ENCODE assay signal across 8 mouse cellular contexts in the genomic region with DNA sequence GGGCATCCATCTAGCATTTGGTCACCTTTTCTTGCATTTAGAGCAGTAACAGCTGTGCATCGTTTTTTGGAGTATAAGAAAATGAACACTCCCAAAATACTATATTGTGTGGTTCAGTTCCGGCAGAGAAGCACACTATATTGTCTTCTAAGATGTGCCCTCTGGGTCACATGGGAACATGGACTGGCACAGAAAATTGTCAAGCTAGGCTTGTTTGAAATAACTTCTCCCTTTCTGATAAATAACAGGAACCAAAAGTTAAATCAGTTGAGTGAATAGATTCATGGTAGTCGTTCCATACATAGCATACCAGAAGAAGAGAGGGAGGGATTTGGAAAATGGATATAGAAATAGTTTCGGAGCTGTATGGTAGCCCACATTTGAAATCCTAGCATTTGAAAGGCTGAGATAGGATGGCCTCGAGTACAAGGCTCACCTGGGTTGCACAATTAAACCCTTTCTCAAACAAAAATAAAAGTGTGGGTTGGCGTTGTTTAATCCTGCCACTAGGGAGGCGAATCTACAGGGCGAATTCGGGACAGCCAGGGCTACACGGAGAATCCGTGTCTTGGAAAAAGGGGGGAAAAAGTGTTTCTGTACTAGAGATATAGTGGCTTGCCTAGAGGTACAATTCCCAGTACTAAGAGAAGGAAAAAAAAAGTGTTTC. TPM values are rescaled to one million over a fixed set of nuclear protein-coding genes. Genes with fewer than 3 reads are reported as not detected.
A peak's percentile ranks its signal among the peaks of the same experiment; 100 is the strongest.
DNase-seq lines count a peak whose midpoint lies in the region; ATAC-seq and TF ChIP-seq lines count a peak whose summit lies in the region.

No protein-coding gene starts in this region.

- peak overlapping the region; percentile 67 for H3K4me2 ChIP-seq in lung, embryonic 15.5 days
- H3K4me2 ChIP-seq in embryonic facial prominence, embryonic 15.5 days (replicated peaks): peak overlapping the region; percentile 64
- peak overlapping the region; percentile 41 for H3K4me2 ChIP-seq in limb, embryonic 11.5 days (ENCODE audit: low read depth, severe bottlenecking)

- ATAC-seq in lung, embryonic 15.5 days (ENCODE audit: borderline replicate concordance, extremely low read depth, low FRiP score, low TSS enrichment): peak; percentile 19
- ATAC-seq in embryonic facial prominence, embryonic 15.5 days (ENCODE audit: insufficient number of reproducible peaks, low FRiP score, low TSS enrichment, low read depth): peak; percentile 5; the same call in 1 of the 2 replicates
- ATAC-seq in limb, embryonic 11.5 days (ENCODE audit: insufficient number of reproducible peaks, low FRiP score, low TSS enrichment, low read depth): peak; percentile 40; the same call in 1 of the 2 replicates

- H3K27me3 ChIP-seq in lung, embryonic 15.5 days: no peaks in the 10 kb centered on the region
- no peaks in the 10 kb centered on the region for H3K27me3 ChIP-seq in embryonic facial prominence, embryonic 15.5 days
- H3K27me3 ChIP-seq in limb, embryonic 11.5 days (ENCODE audit: control insufficient read depth, insufficient read depth, low read length): no peaks in the 10 kb centered on the region

- H3K4me3 ChIP-seq in lung, embryonic 15.5 days: peak overlapping the region; percentile 81
- peak overlapping the region; percentile 54 for H3K4me3 ChIP-seq in embryonic facial prominence, embryonic 15.5 days (replicated peaks)
- H3K4me3 ChIP-seq in limb, embryonic 11.5 days (ENCODE audit: low read depth, low read length): peak overlapping the region; percentile 67
- peak overlapping the region; percentile 89 for H3K4me3 ChIP-seq in olfactory bulb, adult 2 months (ENCODE audit: insufficient read depth, low read depth, low read length)

- no peak for TF ChIP-seq POLR2A in olfactory bulb, adult 2 months (IDR thresholded peaks at IDR 0.05; ENCODE audit: insufficient read depth, low read depth, low read length)

- peaks cover 23% of the 10 kb centered on the region; the same call in 1 of the 2 replicates for H3K36me3 ChIP-seq in lung, embryonic 15.5 days
- H3K36me3 ChIP-seq in embryonic facial prominence, embryonic 15.5 days: peaks cover 18% of the 10 kb centered on the region
- peaks cover 6% of the 10 kb centered on the region; the same call in 1 of the 2 replicates for H3K36me3 ChIP-seq in limb, embryonic 11.5 days (ENCODE audit: control insufficient read depth, insufficient read depth, low read length)

- H3K9ac ChIP-seq in lung, embryonic 15.5 days: peak overlapping the region; percentile 20
- H3K9ac ChIP-seq in embryonic facial prominence, embryonic 15.5 days: peak overlapping the region; percentile 80; the same call in 1 of the 2 replicates
- H3K9ac ChIP-seq in limb, embryonic 11.5 days (ENCODE audit: low read length): peak overlapping the region; percentile 41; the same call in 1 of the 2 replicates

- peak overlapping the region; percentile 92 for H3K27ac ChIP-seq in lung, embryonic 15.5 days
- peak overlapping the region; percentile 97 for H3K27ac ChIP-seq in embryonic facial prominence, embryonic 15.5 days (replicated peaks)
- H3K27ac ChIP-seq in limb, embryonic 11.5 days (replicated peaks; ENCODE audit: low read depth, low read length): peak overlapping the region; percentile 84
- H3K27ac ChIP-seq in olfactory bulb, adult 2 months (ENCODE audit: insufficient read depth, low read depth, low read length): peak overlapping the region; percentile 50

- TF ChIP-seq CTCF in olfactory bulb, adult 2 months (IDR thresholded peaks at IDR 0.05; ENCODE audit: insufficient read depth, low read depth, low read length): no peak

- no peaks in the 10 kb centered on the region for H3K9me3 ChIP-seq in lung, embryonic 15.5 days
- no peaks in the 10 kb centered on the region for H3K9me3 ChIP-seq in embryonic facial prominence, embryonic 15.5 days (replicated peaks)
- no peaks in the 10 kb centered on the region for H3K9me3 ChIP-seq in limb, embryonic 11.5 days (ENCODE audit: control insufficient read depth, low read length)

- 11% methylated on average over 11 of the region's 11 CpGs for WGBS in lung, embryonic 15.5 days
- 12% methylated on average over 11 of the region's 11 CpGs for WGBS in embryonic facial prominence, embryonic 15.5 days
- 15% methylated on average over 11 of the region's 11 CpGs for WGBS in limb, embryonic 11.5 days
- WGBS in olfactory bulb, adult 2 months: 10% methylated on average over 11 of the region's 11 CpGs

- DNase-seq in lung, postnatal 36 days: no peak
- no peak for DNase-seq in limb, embryonic 11.5 days (ENCODE audit: low spot score)
- no peak for DNase-seq in cerebellum, postnatal 14 days
- DNase-seq in urinary bladder, postnatal 25 days (ENCODE audit: low spot score): no peak
- DNase-seq in adrenal gland, adult 8-10 months: no peak

- H3K4me1 ChIP-seq in lung, embryonic 15.5 days: peaks cover 40% of the 10 kb centered on the region
- H3K4me1 ChIP-seq in embryonic facial prominence, embryonic 15.5 days: peaks cover 39% of the 10 kb centered on the region
- peaks cover 12% of the 10 kb centered on the region for H3K4me1 ChIP-seq in limb, embryonic 11.5 days (ENCODE audit: control insufficient read depth, insufficient read depth, low read length)
- peaks cover 4% of the 10 kb centered on the region for H3K4me1 ChIP-seq in olfactory bulb, adult 2 months (ENCODE audit: control insufficient read depth, insufficient read depth, low read length)

RNA-seq across cellular contexts. Expression of a gene that starts 0.5 kb away (rescaled TPM):
- polyA plus RNA-seq in lung, embryonic 15.5 days (2015; fragmentation: Nextera tagmentation; extraction: Ambion mirVana): 89.4 and 90.3 TPM in 2 replicates
- polyA plus RNA-seq in embryonic facial prominence, embryonic 15.5 days (2015; fragmentation: Nextera tagmentation; extraction: Ambion mirVana): 102 TPM in 2 replicates
- 91.9 and 93.2 TPM in 2 replicates for polyA plus RNA-seq in limb, embryonic 11.5 days (2014; fragmentation: Nextera tagmentation; extraction: Ambion mirVana)
- not detected in 2 replicates for polyA plus RNA-seq in olfactory bulb, adult 2 months (2012; ENCODE audit: insufficient read depth, insufficient read length, low replicate concordance, missing spikeins)
- total RNA-seq in adrenal gland, adult 8-10 months (2022): 100 to 1,000 TPM; 123 to 151 (median 129) TPM

RNA-seq across cellular contexts. Expression of a gene that starts 9.3 kb away (rescaled TPM):
- polyA plus RNA-seq in lung, embryonic 15.5 days (2015; fragmentation: Nextera tagmentation; extraction: Ambion mirVana): 39.7 and 42.9 TPM in 2 replicates
- polyA plus RNA-seq in embryonic facial prominence, embryonic 15.5 days (2015; fragmentation: Nextera tagmentation; extraction: Ambion mirVana): 41.0 and 41.2 TPM in 2 replicates
- 33.5 and 36.1 TPM in 2 replicates for polyA plus RNA-seq in limb, embryonic 11.5 days (2014; fragmentation: Nextera tagmentation; extraction: Ambion mirVana)
- polyA plus RNA-seq in olfactory bulb, adult 2 months (2012; ENCODE audit: insufficient read depth, insufficient read length, low replicate concordance, missing spikeins): not detected in 2 replicates
- 10 to 100 TPM; 34.8 to 55.8 (median 42.2) TPM for total RNA-seq in adrenal gland, adult 8-10 months (2022)

RNA-seq across cellular contexts. Expression of a gene that starts 28.9 kb away (rescaled TPM):
- not detected in 2 replicates for polyA plus RNA-seq in lung, embryonic 15.5 days (2015; fragmentation: Nextera tagmentation; extraction: Ambion mirVana)
- polyA plus RNA-seq in embryonic facial prominence, embryonic 15.5 days (2015; fragmentation: Nextera tagmentation; extraction: Ambion mirVana): not detected in 2 replicates
- not detected in 2 replicates for polyA plus RNA-seq in limb, embryonic 11.5 days (2014; fragmentation: Nextera tagmentation; extraction: Ambion mirVana)
- polyA plus RNA-seq in olfactory bulb, adult 2 months (2012; ENCODE audit: insufficient read depth, insufficient read length, low replicate concordance, missing spikeins): not detected in 2 replicates
- total RNA-seq in adrenal gland, adult 8-10 months (2022): not detected

RNA-seq across cellular contexts. Expression of a gene that starts 40.7 kb away (rescaled TPM):
- polyA plus RNA-seq in lung, embryonic 15.5 days (2015; fragmentation: Nextera tagmentation; extraction: Ambion mirVana): 27.3 and 29.3 TPM in 2 replicates
- polyA plus RNA-seq in embryonic facial prominence, embryonic 15.5 days (2015; fragmentation: Nextera tagmentation; extraction: Ambion mirVana): 25.6 and 27.6 TPM in 2 replicates
- polyA plus RNA-seq in limb, embryonic 11.5 days (2014; fragmentation: Nextera tagmentation; extraction: Ambion mirVana): 37.3 and 41.7 TPM in 2 replicates
- not detected in 2 replicates for polyA plus RNA-seq in olfactory bulb, adult 2 months (2012; ENCODE audit: insufficient read depth, insufficient read length, low replicate concordance, missing spikeins)
- 10 to 100 TPM; 24.2 to 32.8 (median 26.4) TPM for total RNA-seq in adrenal gland, adult 8-10 months (2022)

RNA-seq across cellular contexts. Expression of a gene that starts 52.9 kb away (rescaled TPM):
- 91.2 and 93.4 TPM in 2 replicates for polyA plus RNA-seq in lung, embryonic 15.5 days (2015; fragmentation: Nextera tagmentation; extraction: Ambion mirVana)
- polyA plus RNA-seq in embryonic facial prominence, embryonic 15.5 days (2015; fragmentation: Nextera tagmentation; extraction: Ambion mirVana): 70.3 and 82.6 TPM in 2 replicates
- polyA plus RNA-seq in limb, embryonic 11.5 days (2014; fragmentation: Nextera tagmentation; extraction: Ambion mirVana): 117 and 119 TPM in 2 replicates
- not detected in 2 replicates for polyA plus RNA-seq in olfactory bulb, adult 2 months (2012; ENCODE audit: insufficient read depth, insufficient read length, low replicate concordance, missing spikeins)
- total RNA-seq in adrenal gland, adult 8-10 months (2022): 10 to 100 TPM; 39.2 to 61.6 (median 49.4) TPM

Comparison
In these comparisons a context has a peak if more than half of its experiments do, and no peak if none do; other contexts are left out.
1. H3K9ac ChIP-seq: peak in every context shown above with its lines; median percentile 80 in embryonic facial prominence, embryonic 15.5 days; 41 in limb, embryonic 11.5 days; 20 in lung, embryonic 15.5 days.
2. RNA of a gene that starts 9.3 kb away (polyA plus RNA-seq): 39.7 to 42.9 TPM in lung, embryonic 15.5 days, 41.0 to 41.2 TPM in embryonic facial prominence, embryonic 15.5 days and 33.5 to 36.1 TPM in limb, embryonic 11.5 days; not detected in olfactory bulb, adult 2 months; every median in the first group is over 10 times any median in the second.
3. Peak in every context shown above with its lines, with median percentiles within 50 percentile points of each other: ATAC-seq, H3K27ac ChIP-seq, H3K4me2 ChIP-seq and H3K4me3 ChIP-seq.